Mouse (Mus musculus) spleen, postnatal 36 days (tissue): Measurements from ENCODE around the gene Gm13762.
"Not testable (repeated sequence)": the region's sequence is repeated elsewhere in the genome, so short reads cannot be mapped to it uniquely, and the experiment has no call there.

ENCODE experiments used
- DNase-seq, 2 experiments: peaks; one replicate each; pipeline ENCODE4 v3.0.0; 2022; ENCODE audit warnings: low spot score in 2 of 2, mixed read lengths in 1 of 2

The Gm13762 gene

DNA sequence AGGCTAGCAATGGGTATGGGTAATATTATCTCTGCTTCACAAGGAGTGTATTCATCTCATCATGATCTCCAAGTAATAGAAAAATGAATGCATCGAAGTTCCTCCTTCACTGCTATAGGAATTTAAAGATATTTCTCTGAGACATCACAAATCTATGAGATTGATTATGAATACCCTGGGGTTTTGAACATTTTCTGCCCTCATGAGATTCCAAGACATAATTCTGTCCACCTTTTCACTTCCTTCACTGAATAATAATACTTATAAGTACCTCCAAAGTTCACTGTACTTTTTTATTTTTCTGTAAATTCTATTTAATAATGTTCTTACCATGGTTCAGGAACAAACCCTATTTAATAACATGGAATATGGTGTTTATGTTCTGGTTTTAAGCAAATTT is at the start of gene Gm13762:
TSS of gene Gm13762 (minus strand) at position 101 of the 400 bp plus-strand sequence.
- no peak for DNase-seq

DNA sequence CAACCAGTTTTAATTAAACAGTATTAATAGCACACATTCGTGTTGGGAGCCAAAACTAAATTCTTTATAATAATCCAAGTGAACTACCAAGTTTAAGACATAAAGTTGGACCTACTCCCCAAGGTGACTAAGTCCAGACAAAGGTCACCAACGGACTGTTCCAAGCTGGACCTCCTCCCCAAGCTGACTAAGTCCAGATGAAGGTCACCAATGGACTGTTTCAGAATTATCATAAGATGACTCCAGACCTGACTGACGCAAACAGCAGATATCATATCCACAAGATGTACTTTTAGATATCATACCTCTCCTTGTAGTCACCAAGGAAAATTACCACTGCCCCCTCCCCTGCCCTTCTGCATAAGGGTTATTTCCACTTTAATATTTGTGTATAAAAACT is 41.4 kb upstream of the Gm13762 start:
- not testable (repeated sequence) for DNase-seq

- DNase-seq: no peak
Observed at GRCm38 (mm10) chr2:89018240-89018639, 38.2 kb upstream of the Gm13762 start, which contains the start of gene Olfr1216. Gene Olfr1216 (minus strand): TSS chr2:89018340.

DNA sequence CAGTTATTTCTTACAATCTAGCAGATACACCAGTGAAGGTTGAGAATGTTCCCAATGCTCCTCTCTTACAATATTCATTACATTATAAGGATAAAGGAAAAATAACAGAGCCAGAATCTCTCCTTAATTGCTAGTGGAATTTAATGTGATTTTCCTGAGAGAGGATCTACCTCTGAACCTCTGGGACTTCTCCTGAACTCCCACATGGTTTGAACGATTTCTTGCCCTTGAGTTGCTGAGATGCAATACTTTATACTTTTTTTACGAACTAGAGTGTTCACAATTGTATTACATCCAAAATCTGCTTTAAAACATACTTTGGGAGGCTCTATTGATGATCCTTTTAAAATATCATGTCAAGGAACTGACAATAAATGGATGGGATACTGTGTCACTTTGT is 26.8 kb upstream of the Gm13762 start, which contains the start of gene Olfr1215:
TSS of gene Olfr1215 (minus strand) at position 101 of the 400 bp plus-strand sequence.
- no peak for DNase-seq

DNA sequence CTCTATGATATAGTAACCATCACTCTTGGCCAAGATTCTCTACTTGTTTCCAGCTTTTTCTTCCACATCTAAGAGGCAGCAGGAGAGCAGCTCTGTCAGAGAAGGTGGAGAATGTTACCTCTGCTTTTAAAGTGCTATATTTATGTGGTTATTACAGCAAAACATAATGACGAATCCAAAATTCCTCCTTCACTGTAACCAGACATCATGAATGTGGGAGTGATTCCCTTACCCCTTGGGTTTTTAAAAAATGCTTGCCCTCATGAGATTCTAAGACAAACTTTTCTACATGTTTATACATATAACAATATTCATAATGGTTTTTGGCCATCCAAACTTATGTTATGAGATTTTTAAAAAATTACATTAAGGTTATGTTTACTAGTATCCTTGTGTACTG is 12.5 kb upstream of the Gm13762 start, which contains the start of gene Olfr1214:
TSS of gene Olfr1214 (minus strand) at position 101 of the 400 bp plus-strand sequence.
- no peak for DNase-seq

DNA sequence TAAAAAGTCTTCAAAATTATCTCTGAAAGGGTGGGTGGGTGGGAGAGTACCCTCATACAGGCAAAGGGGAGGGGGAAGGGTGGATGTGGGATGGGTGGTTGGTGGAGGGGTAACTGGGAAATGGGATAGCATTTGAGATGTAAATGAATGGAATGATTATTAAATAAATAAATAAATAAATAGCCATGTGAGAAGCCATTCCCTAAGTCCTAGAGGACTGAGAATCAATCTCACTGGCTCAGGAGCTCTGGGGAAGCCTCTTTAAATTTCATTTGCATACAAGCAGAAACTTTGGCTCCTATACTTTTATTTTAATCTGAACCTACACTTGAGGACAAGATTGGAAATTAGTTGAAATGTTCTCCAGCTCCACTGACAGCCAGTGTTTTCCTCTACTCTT is 26.4 kb downstream of the Gm13762 start, which contains the start of gene Olfr1212:
TSS of gene Olfr1212 (plus strand) at position 301 of the 400 bp plus-strand sequence.
- DNase-seq: no peak

DNA sequence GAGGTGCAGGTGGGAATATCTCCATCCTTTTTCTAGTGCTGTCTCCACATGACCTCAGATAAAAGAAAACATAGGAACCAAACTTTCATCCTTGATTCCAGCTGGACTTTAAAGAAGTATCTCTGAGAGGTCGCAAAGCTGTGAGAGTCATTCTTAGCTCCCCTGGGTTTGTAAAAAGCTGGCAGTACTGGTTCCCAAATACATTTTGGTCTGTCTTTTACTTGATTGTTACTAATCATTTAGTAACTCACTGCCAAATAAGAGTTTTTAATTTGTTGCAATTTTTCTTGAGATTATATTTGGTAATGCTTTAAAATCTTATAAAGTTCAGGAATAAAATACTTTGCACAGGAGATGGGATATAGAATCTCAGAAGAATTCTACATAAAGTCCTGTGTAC is 42.1 kb downstream of the Gm13762 start, which contains the start of gene Olfr1211:
TSS of gene Olfr1211 (minus strand) at position 101 of the 400 bp plus-strand sequence.
- no peak for DNase-seq
